Mouse (Mus musculus): ENCODE data around the gene Hoxd4.

DNA sequence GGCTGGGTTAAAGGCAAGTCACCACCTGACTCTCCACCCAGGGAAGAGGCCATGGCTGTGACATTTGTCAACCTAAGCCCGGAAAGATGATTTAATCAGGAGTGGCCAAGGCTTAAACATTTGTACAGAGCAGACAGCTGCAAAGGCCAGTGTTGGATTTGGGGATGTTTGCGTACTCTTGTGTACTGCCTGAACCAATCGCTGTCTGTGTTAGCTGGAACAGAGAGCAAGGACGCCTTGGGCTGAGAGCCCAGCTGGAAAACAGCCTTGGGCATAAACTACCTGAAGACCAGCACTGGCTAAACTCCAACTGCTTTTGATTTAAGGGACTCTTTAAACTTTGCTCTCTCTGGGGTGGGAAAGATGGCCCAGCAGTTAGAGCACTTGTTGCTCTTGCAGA, 3.1 kb upstream of the Hoxd4 start:
- no peak for TF ChIP-seq MAX (IDR thresholded peaks at IDR 0.05)
- TF ChIP-seq CTCF (IDR thresholded peaks at IDR 0.05; ENCODE audit: control insufficient read depth, insufficient read depth, insufficient read length), result no peak
- TF ChIP-seq USF1 (IDR thresholded peaks at IDR 0.05; ENCODE audit: low read depth), result no peak
- TF ChIP-seq MYOD1 (IDR thresholded peaks at IDR 0.05; ENCODE audit: control insufficient read depth, insufficient read length, low read depth), result no peak
- TF ChIP-seq MYOG (IDR thresholded peaks at IDR 0.05; ENCODE audit: control insufficient read depth, extremely low read depth, insufficient read length), result no peak

Measured in C2C12 (cell line).